Mouse (Mus musculus) liver, embryonic 14.5 days (tissue): ENCODE data around the gene Adamts17.

Source experiments
- CTCF ChIP-seq: IDR thresholded peaks from 2 replicates; pipeline ENCODE4 v1.5.1; 2016; ENCODE audit warnings: antibody characterized with exemption, low read depth, control low read depth
- EP300 ChIP-seq: IDR thresholded peaks from 2 replicates; pipeline ENCODE4 v1.6.1; 2016; ENCODE audit warnings: antibody characterized with exemption, low read depth

DNA sequence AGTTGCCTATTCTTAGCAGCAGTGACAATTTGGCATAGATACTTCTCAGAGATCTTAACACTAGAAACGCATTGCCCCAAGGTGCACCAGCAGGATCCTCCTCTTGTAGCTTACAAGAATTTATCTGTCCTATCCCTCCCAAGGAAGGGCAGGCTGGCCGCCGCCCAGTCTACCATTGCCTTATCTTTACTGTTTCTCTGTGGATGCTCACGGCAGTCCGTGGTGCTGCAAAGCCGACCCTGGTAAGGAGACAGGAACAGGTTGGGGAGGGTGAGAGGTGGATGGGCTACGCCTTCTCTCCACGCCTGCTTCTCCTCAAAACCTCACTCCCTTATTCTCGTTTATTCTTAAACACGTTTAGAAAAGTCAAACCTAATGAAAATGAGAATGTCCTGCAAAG lies 195.7 kb downstream of the Adamts17 start:
- TF ChIP-seq CTCF = no peak
- TF ChIP-seq EP300 = no peak
